8 mouse cellular contexts compared by ENCODE assay signal in genomic region chr11:98372406-98372805, GRCm38 (mm10). TPM values are rescaled to one million over a fixed set of nuclear protein-coding genes. Genes with fewer than 3 reads are reported as not detected.
DNase-seq lines count a peak whose midpoint lies in the region; ATAC-seq and TF ChIP-seq lines count a peak whose summit lies in the region.
"Had no signal": no experiment of that assay in that cellular context is flagged by ENCODE, and none has a peak within 500 bp of the region (broad histone marks: within the 10 kb centered on the region; RNA-seq: fewer than 3 reads in every experiment).

No protein-coding gene starts in this region.

- peaks cover 6% of the 10 kb centered on the region for H3K4me1 ChIP-seq in testis, adult 2 months (ENCODE audit: control insufficient read depth, insufficient read depth, low read length)
- no peaks in the 10 kb centered on the region for H3K4me1 ChIP-seq in liver, embryonic 14.5 days (replicated peaks; ENCODE audit: control insufficient read depth in 2 of 2, insufficient read depth in 2 of 2, low read length in 1 of 2)
- H3K4me1 ChIP-seq in small intestine, adult 2 months (ENCODE audit: control insufficient read depth, insufficient read depth, insufficient read length, low read length), result no peaks in the 10 kb centered on the region

- no peak overlapping the region for H3K9ac ChIP-seq in liver, embryonic 14.5 days (replicated peaks)

- no peak for TF ChIP-seq EP300 in liver, embryonic 14.5 days (IDR thresholded peaks at IDR 0.05; ENCODE audit: low read depth)

- no peak overlapping the region for H3K27ac ChIP-seq in testis, adult 2 months (ENCODE audit: control insufficient read depth, insufficient read depth, low read depth, low read length)
- H3K27ac ChIP-seq in liver, embryonic 14.5 days, result no peak overlapping the region
- H3K27ac ChIP-seq in small intestine, adult 2 months (ENCODE audit: insufficient read depth, low read depth, low read length), result no peak overlapping the region

- no peak for DNase-seq in testis, postnatal 14 days (ENCODE audit: low spot score)
- peak; percentile 56 to 73 for DNase-seq in adrenal gland, postnatal 36 days
- peak; percentile 81 for DNase-seq in embryo, embryonic 9.5 days (ENCODE audit: extremely low spot score)
- DNase-seq in heart, postnatal 10 days, result peak; percentile 68 to 82
- DNase-seq in liver, embryonic 14.5 days (ENCODE audit: low read depth in 3 of 3, low spot score in 3 of 3), result peak; percentile 36 to 52 (median 44)

- no peaks in the 10 kb centered on the region; the same call in 1 of the 2 replicates for H3K36me3 ChIP-seq in testis, adult 2 months (ENCODE audit: control insufficient read depth, insufficient read depth, low read length)
- no peaks in the 10 kb centered on the region; the same call in 1 of the 2 replicates for H3K36me3 ChIP-seq in liver, embryonic 14.5 days (replicated peaks; ENCODE audit: control insufficient read depth, insufficient read depth, low read depth)
- peaks cover 31% of the 10 kb centered on the region for H3K36me3 ChIP-seq in small intestine, adult 2 months (ENCODE audit: control insufficient read depth, insufficient read depth, low read length)

- no peak for TF ChIP-seq POLR2A in testis, adult 2 months (IDR thresholded peaks at IDR 0.05; ENCODE audit: control insufficient read depth, low read depth, low read length)
- TF ChIP-seq POLR2A in small intestine, adult 2 months (IDR thresholded peaks at IDR 0.05; ENCODE audit: low read depth, low read length), result no peak

- H3K4me2 ChIP-seq in liver, embryonic 14.5 days (ENCODE audit: low read depth), result no peak overlapping the region

- H3K4me3 ChIP-seq in testis, adult 2 months (ENCODE audit: control insufficient read depth, low read depth, low read length), result no peak overlapping the region
- no peak overlapping the region for H3K4me3 ChIP-seq in liver, embryonic 14.5 days (ENCODE audit: insufficient read depth in 1 of 2, low read depth in 2 of 2, low read length in 2 of 2)
- no peak overlapping the region for H3K4me3 ChIP-seq in small intestine, adult 2 months (ENCODE audit: low read depth, low read length)

- peak; percentile 73; the same call in 1 of the 2 replicates for TF ChIP-seq CTCF in testis, adult 2 months (IDR thresholded peaks at IDR 0.05; ENCODE audit: control insufficient read depth, insufficient read depth, insufficient replicate concordance, low read depth, low read length)
- peak; percentile 93 for TF ChIP-seq CTCF in liver, embryonic 14.5 days (IDR thresholded peaks at IDR 0.05; ENCODE audit: low read depth)
- peak; percentile 90; the same call in 1 of the 2 replicates for TF ChIP-seq CTCF in small intestine, adult 2 months (IDR thresholded peaks at IDR 0.05; ENCODE audit: extremely low read depth, insufficient read length, insufficient replicate concordance, low read depth, low read length)

- no peak for ATAC-seq in liver, embryonic 14.5 days (ENCODE audit: insufficient read depth)

- intact Hi-C loops in heart, postnatal 10 days (cut with DNase I), result no loop called here

- H3K27me3 ChIP-seq in testis, adult 2 months (ENCODE audit: control insufficient read depth, insufficient read depth, low read length), result no peaks in the 10 kb centered on the region
- H3K27me3 ChIP-seq in liver, embryonic 14.5 days (ENCODE audit: control insufficient read depth, insufficient read depth, low read length), result no peaks in the 10 kb centered on the region
- H3K27me3 ChIP-seq in small intestine, adult 2 months (ENCODE audit: control insufficient read depth, insufficient read depth, low read length), result no peaks in the 10 kb centered on the region

- no peaks in the 10 kb centered on the region for H3K9me3 ChIP-seq in liver, embryonic 14.5 days (ENCODE audit: control insufficient read depth, low read length)

- WGBS in liver, embryonic 14.5 days (ENCODE audit: insufficient replicate concordance), result 2% methylated on average over 2 of the region's 2 CpGs
- WGBS in small intestine, adult 2 months, result 6% methylated on average over 2 of the region's 2 CpGs

RNA-seq across cellular contexts. Expression of gene Tcap, which starts 11.2 kb away (rescaled TPM):
- polyA plus RNA-seq in testis, adult 2 months (2012; rRNA removed), result 0.19 TPM in 1 of 2 replicates, not detected in the other
- total RNA-seq in adrenal gland, postnatal 36 days (2021), result 1 to 10 TPM in 1 of 2 experiments, under 1 TPM in 1; 0.43 to 1.2 TPM
- 100 to 1,000 TPM; 469 to 500 TPM for total RNA-seq in heart, postnatal 10 days (2021)
- polyA plus RNA-seq in liver, embryonic 14.5 days (2012; rRNA removed), result 0.03 TPM in 1 of 2 replicates, not detected in the other
- not detected in 2 replicates for polyA plus RNA-seq in liver, embryonic 14.5 days (2014; fragmentation: Nextera tagmentation; extraction: Ambion mirVana)
- 0.24 and 0.42 TPM in 2 replicates for polyA plus RNA-seq in small intestine, adult 2 months (2012; rRNA removed)
- total RNA-seq: hematopoietic stem cell, adult 5-6 weeks had no signal

RNA-seq across cellular contexts. Expression of gene Pnmt, which starts 13.8 kb away (rescaled TPM):
- polyA plus RNA-seq in testis, adult 2 months (2012; rRNA removed), result 0.35 and 4.7 TPM in 2 replicates
- 100 to 1,000 TPM; 363 to 581 TPM for total RNA-seq in adrenal gland, postnatal 36 days (2021)
- total RNA-seq in heart, postnatal 10 days (2021), result under 1 TPM in 1 of 2 experiments, not detected in 1; 0.31 TPM
- polyA plus RNA-seq in liver, embryonic 14.5 days (2012; rRNA removed), result not detected in 2 replicates
- polyA plus RNA-seq in liver, embryonic 14.5 days (2014; fragmentation: Nextera tagmentation; extraction: Ambion mirVana), result not detected in 2 replicates
- not detected in 2 replicates for polyA plus RNA-seq in small intestine, adult 2 months (2012; rRNA removed)
- total RNA-seq: hematopoietic stem cell, adult 5-6 weeks had no signal

RNA-seq across cellular contexts. Expression of gene Stard3, which starts 14.2 kb away (rescaled TPM):
- 24.3 and 26.9 TPM in 2 replicates for polyA plus RNA-seq in testis, adult 2 months (2012; rRNA removed)
- 10 to 100 TPM; 22.3 to 23.2 TPM for total RNA-seq in adrenal gland, postnatal 36 days (2021)
- 10 to 100 TPM; 23.9 to 24.5 TPM for total RNA-seq in heart, postnatal 10 days (2021)
- 15.7 and 16.8 TPM in 2 replicates for polyA plus RNA-seq in liver, embryonic 14.5 days (2012; rRNA removed)
- polyA plus RNA-seq in liver, embryonic 14.5 days (2014; fragmentation: Nextera tagmentation; extraction: Ambion mirVana), result 11.6 and 11.9 TPM in 2 replicates
- 47.0 and 76.5 TPM in 2 replicates for polyA plus RNA-seq in small intestine, adult 2 months (2012; rRNA removed)

RNA-seq across cellular contexts. Expression of gene Ppp1r1b, which starts 24.2 kb away (rescaled TPM):
- 0.58 and 1.1 TPM in 2 replicates for polyA plus RNA-seq in testis, adult 2 months (2012; rRNA removed)
- total RNA-seq in adrenal gland, postnatal 36 days (2021), result not detected
- 1 to 10 TPM; 2.7 to 4.0 TPM for total RNA-seq in heart, postnatal 10 days (2021)
- 0.04 and 0.21 TPM in 2 replicates for polyA plus RNA-seq in liver, embryonic 14.5 days (2012; rRNA removed)
- 0.17 and 0.19 TPM in 2 replicates for polyA plus RNA-seq in liver, embryonic 14.5 days (2014; fragmentation: Nextera tagmentation; extraction: Ambion mirVana)
- polyA plus RNA-seq in small intestine, adult 2 months (2012; rRNA removed), result 86.8 and 270 TPM in 2 replicates

RNA-seq across cellular contexts. Expression of gene Pgap3, which starts 27.9 kb away (rescaled TPM):
- polyA plus RNA-seq in testis, adult 2 months (2012; rRNA removed), result 4.9 and 6.1 TPM in 2 replicates
- 1 to 10 TPM; 4.4 to 7.2 TPM for total RNA-seq in adrenal gland, postnatal 36 days (2021)
- 10 to 100 TPM; 14.5 to 17.8 TPM for total RNA-seq in heart, postnatal 10 days (2021)
- 3.3 and 3.9 TPM in 2 replicates for polyA plus RNA-seq in liver, embryonic 14.5 days (2012; rRNA removed)
- polyA plus RNA-seq in liver, embryonic 14.5 days (2014; fragmentation: Nextera tagmentation; extraction: Ambion mirVana), result 2.7 and 3.4 TPM in 2 replicates
- polyA plus RNA-seq in small intestine, adult 2 months (2012; rRNA removed), result 26.0 and 52.1 TPM in 2 replicates
